Mouse (Mus musculus) testis, adult 2 months (tissue): ENCODE measurements at regions not wholly inside any gene's neighbourhood (a gene's known extent, or its start where the extent isn't known, plus 50 kb on each side); places are given as distances from the start of the nearest gene placed in this dataset.

Experiments
- CTCF ChIP-seq: fragments of 200-500 bp; IDR thresholded peaks from 2 replicates; pipeline ENCODE4 v1.5.1; 2012; ENCODE audit warnings: low read depth, mild to moderate bottlenecking, inconsistent platforms, low read length, moderate library complexity; ENCODE audit not compliant: control insufficient read depth, insufficient read depth, insufficient replicate concordance
- POLR2A ChIP-seq: fragments of 200-500 bp; IDR thresholded peaks from 2 replicates; pipeline ENCODE4 v1.6.1; 2012; ENCODE audit warnings: low read depth, mild to moderate bottlenecking, inconsistent platforms, low read length, moderate library complexity; ENCODE audit not compliant: control insufficient read depth

DNA sequence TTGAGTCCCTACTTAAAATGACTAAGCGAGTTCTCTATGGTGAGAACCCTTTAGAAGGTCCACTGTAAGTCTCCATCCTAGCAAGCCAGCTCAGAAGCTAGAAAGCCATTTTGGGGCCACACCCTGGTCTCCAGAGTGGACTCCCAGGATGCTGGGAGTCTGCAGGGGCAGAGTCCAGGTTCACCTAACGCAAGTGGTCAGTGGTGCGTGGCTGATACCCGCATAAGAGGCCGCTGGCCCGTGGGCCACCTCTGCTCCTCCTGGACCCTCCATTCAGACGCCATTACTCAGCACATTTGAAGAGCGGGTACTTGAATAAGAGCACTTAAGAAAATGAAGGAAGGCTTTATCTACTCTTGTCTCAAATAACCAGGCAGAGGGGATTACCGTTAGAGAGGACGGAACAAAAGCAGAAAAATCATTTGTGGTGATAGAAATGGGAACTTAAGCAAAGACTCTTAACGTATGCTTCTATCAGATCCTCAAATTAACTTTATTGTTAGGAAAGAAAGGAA is 504.4 kb downstream of the Irx1 start:
- TF ChIP-seq CTCF (no peak), POLR2A (no peak)
